Mouse (Mus musculus) stomach, postnatal 0 days (tissue): ENCODE data around the gene Fyb. TPM values are rescaled to one million over a fixed set of nuclear protein-coding genes. Genes with fewer than 3 reads are reported as not detected.

Source experiments
- ATAC-seq: fragments of 200-750 bp; cut with Nextera tagmentation; 2 replicates; pipeline ENCODE4 v1.8.0; 2017; ENCODE audit not compliant: low FRiP score, low TSS enrichment
- DNase-seq: peaks from one replicate; pipeline ENCODE4 v3.0.0-alpha.2; 2016; ENCODE audit warnings: low spot score
- H3K27ac ChIP-seq: fragments of 300-500 bp; sonication (generic); replicated peaks from 2 replicates; pipeline ENCODE4 v1.5.1; 2014; ENCODE audit warnings: mild to moderate bottlenecking, control low read depth
- H3K27me3 ChIP-seq: fragments of 300-500 bp; sonication (generic); 2 replicates; pipeline ENCODE4 v1.6.1; 2014; ENCODE audit warnings: low read length; ENCODE audit not compliant: control insufficient read depth, insufficient read depth
- H3K36me3 ChIP-seq: fragments of 300-500 bp; sonication (generic); 2 replicates; pipeline ENCODE4 v1.6.1; 2014; ENCODE audit warnings: low read length, mixed read lengths; ENCODE audit not compliant: control insufficient read depth, insufficient read depth
- H3K4me1 ChIP-seq: fragments of 300-500 bp; sonication (generic); replicated peaks from 2 replicates; pipeline ENCODE4 v1.6.1; 2014; ENCODE audit warnings: antibody characterized with exemption; ENCODE audit not compliant: control insufficient read depth, insufficient read depth
- H3K4me2 ChIP-seq: fragments of 300-500 bp; sonication (generic); replicated peaks from 2 replicates; pipeline ENCODE4 v1.6.1; 2014; ENCODE audit warnings: low read depth, mild to moderate bottlenecking, control low read depth, moderate library complexity
- H3K4me3 ChIP-seq: fragments of 300-500 bp; sonication (generic); 2 replicates; pipeline ENCODE4 v1.5.1; 2014; ENCODE audit warnings: low read depth, low read length, control low read depth
- H3K9ac ChIP-seq: fragments of 300-500 bp; sonication (generic); 2 replicates; pipeline ENCODE4 v1.6.1; 2014; ENCODE audit warnings: mild to moderate bottlenecking, low read length, control low read depth, mixed read lengths
- H3K9me3 ChIP-seq: fragments of 300-500 bp; sonication (generic); 2 replicates; pipeline ENCODE4 v1.6.1; 2016; ENCODE audit warnings: low read length; ENCODE audit not compliant: control insufficient read depth
- CTCF ChIP-seq: IDR thresholded peaks from 2 replicates; pipeline ENCODE4 v1.5.1; 2016; ENCODE audit warnings: antibody characterized with exemption, low read depth, mild to moderate bottlenecking, moderate library complexity
- EP300 ChIP-seq: optimal IDR thresholded peaks from 2 replicates; pipeline ENCODE3; 2016; ENCODE audit warnings: antibody characterized with exemption
- WGBS: fragments of 180-500 bp; shearing (Covaris S2); extraction: QIAGEN DNeasy Blood & Tissue Kit; methylation state at CpG from one replicate; pipeline ENCODE4 v1.1.7; 2014; 5-methylcytosine and 5-hydroxymethylcytosine counted together
- polyA plus RNA-seq: library from polyadenylated mRNA; unstranded; fragments of >200 nt; fragmentation: Nextera tagmentation; extraction: Ambion mirVana; gene quantifications from 2 replicates; pipeline ENCODE4 v1.2.1, GENCODE M21; 2015

The Fyb gene
- polyA plus RNA-seq, 1 experiment from 2014 or later = 5.5 TPM

DNA sequence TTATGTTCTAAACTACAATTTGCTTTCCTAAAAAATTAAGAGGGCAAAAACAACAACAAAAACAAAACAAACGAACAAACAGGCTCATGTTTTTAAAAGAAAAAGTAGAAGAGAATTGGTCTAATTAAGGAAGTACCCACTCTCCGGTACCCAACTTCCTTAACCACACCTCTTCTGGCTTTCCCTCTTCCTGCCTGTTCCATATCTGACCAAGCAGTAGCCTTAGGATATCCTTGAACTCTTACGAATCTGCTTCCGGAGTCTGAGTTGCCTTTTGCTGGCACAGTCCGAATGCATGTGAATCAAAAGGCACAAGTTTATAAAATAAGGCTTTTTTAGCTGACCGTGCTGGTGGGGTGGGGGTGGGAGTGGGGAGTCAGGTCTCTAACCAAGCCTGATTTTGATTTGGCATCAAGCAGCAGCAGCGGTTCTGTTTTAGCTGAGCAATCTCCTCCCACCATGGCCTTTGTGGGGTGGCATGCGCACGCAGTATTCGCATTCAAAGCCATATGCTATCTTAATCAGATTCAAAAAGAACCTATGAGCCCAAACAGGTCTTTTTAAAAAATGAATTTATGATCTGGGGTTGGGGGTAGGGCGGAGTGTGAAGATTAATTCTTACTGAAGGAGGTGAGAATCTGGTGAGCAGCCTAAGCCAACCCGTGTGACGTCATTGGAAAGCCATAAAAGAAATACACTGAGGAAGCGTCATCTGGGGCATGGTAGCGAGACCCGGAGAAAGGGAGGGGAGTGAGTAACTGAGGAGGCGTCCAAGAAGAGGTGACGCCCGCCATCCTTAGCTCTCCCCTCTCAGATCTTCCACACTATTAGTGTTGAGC is 3.0 kb upstream of the Fyb start:
- no peak for TF ChIP-seq CTCF
- no peak for TF ChIP-seq EP300
- Histone ChIP-seq H3K9ac (no peak overlapping the region), H3K9me3 (no peaks in the 10 kb centered on the region), H3K36me3 (no peaks in the 10 kb centered on the region), H3K27me3 (no peaks in the 10 kb centered on the region), H3K4me2 (no peak overlapping the region), H3K27ac (no peak overlapping the region), H3K4me3 (no peak overlapping the region), H3K4me1 (no peaks in the 10 kb centered on the region)
- DNase-seq (no peak), ATAC-seq (no peak)
- WGBS = 86% methylated on average over 19 of the region's 19 CpGs

GRCm38 (mm10) chr15:6520505-6521155 is 2.0 kb upstream of the Fyb start:
- Histone ChIP-seq H3K9me3 (no peaks in the 10 kb centered on the region), H3K36me3 (no peaks in the 10 kb centered on the region), H3K4me2 (no peak overlapping the region), H3K4me1 (no peaks in the 10 kb centered on the region), H3K9ac (no peak overlapping the region), H3K27ac (no peak overlapping the region), H3K4me3 (no peak overlapping the region), H3K27me3 (no peaks in the 10 kb centered on the region)
- ATAC-seq = no peak
- WGBS = 69% methylated on average over 10 of the region's 10 CpGs
- DNase-seq = no peak
- no peak for TF ChIP-seq EP300
- TF ChIP-seq CTCF = no peak

DNA sequence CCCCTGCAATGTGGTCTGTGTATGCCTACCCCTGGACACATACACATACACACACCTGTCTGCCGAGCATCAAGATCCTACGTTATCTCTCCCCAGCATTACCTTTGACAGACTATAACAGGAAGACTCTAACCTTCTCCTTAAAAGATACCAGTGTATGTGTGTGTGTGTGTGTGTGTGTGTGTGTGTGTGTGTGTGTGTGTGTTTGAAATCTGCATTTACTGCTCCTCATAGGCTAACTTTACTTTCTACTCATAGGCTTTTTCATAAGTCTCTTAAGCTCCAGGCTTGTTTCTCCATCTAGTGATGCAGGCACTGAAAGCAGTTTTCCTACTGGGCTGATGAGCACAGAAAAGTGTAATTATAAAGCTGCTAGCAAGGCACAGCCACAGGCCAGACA is 2.1 kb downstream of the Fyb start:
- WGBS = 89% methylated on average over 2 of the region's 2 CpGs

DNA sequence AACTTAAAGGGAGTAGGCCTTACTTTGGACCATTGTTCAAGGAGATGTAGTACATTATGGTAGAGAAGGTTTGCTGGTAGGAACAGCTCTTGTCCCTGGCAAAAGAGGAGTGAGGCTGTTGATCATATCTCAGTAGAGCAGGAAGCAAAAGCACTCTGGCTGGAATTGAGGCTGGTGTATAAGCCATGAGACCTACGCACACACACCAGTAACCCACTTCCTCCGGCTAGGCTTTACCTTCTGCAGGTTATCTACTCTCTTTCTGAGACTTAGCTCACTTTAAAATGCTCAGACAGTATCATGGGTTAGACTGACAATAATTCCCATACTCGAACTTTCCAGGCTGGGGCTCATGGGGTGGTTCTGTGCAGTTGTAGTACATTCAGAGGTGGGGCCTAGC is 2.7 kb downstream of the Fyb start:
- Histone ChIP-seq H3K36me3 (no peaks in the 10 kb centered on the region), H3K4me3 (no peak overlapping the region), H3K4me2 (no peak overlapping the region), H3K9ac (no peak overlapping the region), H3K9me3 (no peaks in the 10 kb centered on the region), H3K27me3 (no peaks in the 10 kb centered on the region), H3K27ac (no peak overlapping the region), H3K4me1 (no peaks in the 10 kb centered on the region)
- DNase-seq (no peak), ATAC-seq (no peak)
- TF ChIP-seq CTCF (no peak), EP300 (no peak)
- 80% methylated on average over 3 of the region's 3 CpGs for WGBS

More for the DNA sequence above, 2.1 kb downstream of the Fyb start:
- Histone ChIP-seq H3K9me3 (no peaks in the 10 kb centered on the region), H3K4me3 (no peak overlapping the region), H3K9ac (no peak overlapping the region), H3K4me1 (no peaks in the 10 kb centered on the region), H3K27me3 (no peaks in the 10 kb centered on the region), H3K27ac (no peak overlapping the region), H3K36me3 (no peaks in the 10 kb centered on the region), H3K4me2 (no peak overlapping the region)
- DNase-seq = no peak
- TF ChIP-seq CTCF (no peak), EP300 (no peak)
- ATAC-seq = no peak

DNA sequence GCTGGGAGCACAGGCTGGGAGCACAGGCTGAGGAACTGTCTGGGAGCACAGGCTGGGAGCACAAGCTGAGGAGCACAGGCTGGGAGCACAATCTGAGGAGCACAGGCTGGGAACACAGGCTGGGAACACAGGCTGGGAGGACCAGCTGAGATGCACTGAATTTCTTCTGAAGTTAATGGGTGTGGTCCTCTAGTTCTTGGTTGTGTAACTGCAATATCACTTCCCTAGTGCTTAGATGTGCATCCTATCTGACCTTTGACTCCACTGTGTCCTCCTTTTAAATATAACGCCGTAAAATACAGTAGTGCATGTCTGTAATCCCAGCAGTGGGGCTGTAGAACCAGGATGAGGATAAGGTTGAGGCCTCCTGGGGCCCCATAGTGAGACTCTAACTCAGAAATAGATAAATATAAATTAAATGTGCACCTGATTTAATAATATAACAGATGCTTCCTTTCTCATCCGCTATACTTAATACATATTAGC is 11.2 kb downstream of the Fyb start:
- Histone ChIP-seq H3K36me3 (no peaks in the 10 kb centered on the region), H3K4me2 (no peak overlapping the region), H3K9me3 (no peaks in the 10 kb centered on the region), H3K27me3 (no peaks in the 10 kb centered on the region), H3K4me3 (no peak overlapping the region), H3K27ac (no peak overlapping the region), H3K9ac (no peak overlapping the region), H3K4me1 (no peaks in the 10 kb centered on the region)
- WGBS = 79% methylated on average over 3 of the region's 3 CpGs
- DNase-seq = no peak
- no peak for TF ChIP-seq CTCF
- no peak for TF ChIP-seq EP300
- no peak for ATAC-seq

DNA sequence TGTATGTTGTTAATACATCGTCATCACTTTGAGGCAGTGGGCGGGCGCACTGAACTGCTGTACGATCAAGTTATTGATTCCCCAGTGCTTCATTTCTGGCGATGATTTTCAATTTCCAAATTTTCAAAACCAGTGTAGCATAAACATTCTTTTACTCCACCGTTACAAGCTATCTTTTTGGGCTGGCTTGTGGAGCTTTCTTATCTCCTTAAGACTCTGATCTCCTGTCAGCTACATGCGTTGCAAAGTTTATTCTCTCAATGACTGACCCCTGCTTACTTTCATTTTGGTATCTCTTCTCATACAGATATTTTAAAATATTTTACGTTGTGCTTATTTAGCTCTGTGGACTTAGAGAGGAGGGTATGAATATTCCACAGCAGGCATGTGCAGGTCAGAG is 11.9 kb downstream of the Fyb start:
- Histone ChIP-seq H3K36me3 (no peaks in the 10 kb centered on the region), H3K4me1 (no peaks in the 10 kb centered on the region), H3K9me3 (no peaks in the 10 kb centered on the region), H3K27me3 (no peaks in the 10 kb centered on the region), H3K4me3 (no peak overlapping the region), H3K9ac (no peak overlapping the region), H3K4me2 (no peak overlapping the region), H3K27ac (no peak overlapping the region)
- TF ChIP-seq EP300 = no peak
- no peak for TF ChIP-seq CTCF
- ATAC-seq (no peak), DNase-seq (no peak)
- 71% methylated on average over 8 of the region's 8 CpGs for WGBS
